Mouse (Mus musculus) lung, adult 2 months (tissue): ENCODE data around the gene Ywhae.
A peak's percentile ranks its signal among the peaks of the same experiment; 100 is the strongest.

Experiments
- CTCF ChIP-seq: fragments of 200-500 bp; IDR thresholded peaks from 2 replicates; pipeline ENCODE4 v1.5.1; 2011; ENCODE audit warnings: mild to moderate bottlenecking, low read length, control low read depth; ENCODE audit not compliant: insufficient read depth
- POLR2A ChIP-seq: fragments of 200-500 bp; IDR thresholded peaks from 2 replicates; pipeline ENCODE4 v1.6.1; 2011; ENCODE audit warnings: low read depth, mild to moderate bottlenecking, control low read depth, low read length, borderline replicate concordance; ENCODE audit errors: extremely low read depth

GRCm38 (mm10) chr11:75732434-75733226 lies at the start of gene Ywhae:
- no peak for TF ChIP-seq CTCF
- TF ChIP-seq POLR2A: peak; percentile 97
